Comparison of ENCODE assay signal across 8 mouse cellular contexts in the genomic region with DNA sequence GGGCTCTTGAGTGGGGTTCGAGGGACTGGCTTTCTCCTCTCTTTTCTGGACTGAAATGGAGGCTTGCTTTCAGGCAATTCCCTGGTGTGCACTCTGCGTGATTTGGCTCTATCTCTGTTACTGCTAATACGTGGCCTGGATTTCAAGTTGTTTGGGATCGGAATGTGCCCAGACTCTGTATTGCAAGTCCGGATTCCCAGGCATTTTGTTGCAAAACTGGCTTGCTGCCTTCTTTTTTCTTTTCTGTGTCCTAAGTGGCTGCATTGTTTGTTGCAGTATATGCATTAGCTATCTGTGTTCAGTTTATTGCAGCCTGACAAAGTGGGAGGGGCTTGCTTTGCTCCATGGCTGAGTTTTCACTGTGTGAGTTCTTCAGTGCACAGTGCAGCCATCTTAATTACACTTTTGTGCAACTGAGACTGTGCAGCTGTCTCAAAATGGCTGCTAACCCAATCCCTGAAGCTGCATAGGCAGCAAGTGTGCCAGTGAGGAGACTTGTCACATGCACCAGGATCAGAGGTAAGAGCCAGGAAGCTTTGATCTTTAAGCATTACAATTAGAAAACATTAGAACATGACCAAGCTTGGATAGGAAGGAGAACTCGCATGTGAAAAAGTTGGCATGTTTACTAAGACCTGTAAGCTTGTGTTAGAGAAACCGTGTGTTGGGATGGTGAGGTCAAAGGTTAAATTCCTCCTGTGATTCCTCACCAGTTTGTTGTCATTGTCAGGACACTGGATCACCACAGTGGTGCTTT. TPM values are rescaled to one million over a fixed set of nuclear protein-coding genes. Genes with fewer than 3 reads are reported as not detected.
DNase-seq lines count a peak whose midpoint lies in the region; ATAC-seq and TF ChIP-seq lines count a peak whose summit lies in the region.

No protein-coding gene starts in this region.

- CTCF ChIA-PET in Patski (lab: Charles Lee) = interaction anchor here (1.0 to 1.7 kb wide), 5 partner anchors 9 to 110 kb away, joined by 3 to 4 read pairs (median 3); no protein-coding TSS in a partner anchor

- intact Hi-C loops in heart, postnatal 14 days (cut with DNase I) = no loop called here

- in situ Hi-C loops in Patski (cut with MboI; ENCODE audit: low pct_unique_long_range_greater_than_20kb) = no loop called here

- POLR2A ChIA-PET in Patski (lab: Charles Lee) = interaction anchor here (0.7 kb wide), 1 partner anchor 29 kb away, joined by 3 read pairs; no protein-coding TSS in a partner anchor

- H3K9ac ChIP-seq in forebrain, embryonic 16.5 days (replicated peaks; ENCODE audit: low read depth, low read length) = no peak overlapping the region
- no peak overlapping the region for H3K9ac ChIP-seq in liver, embryonic 16.5 days (ENCODE audit: low read depth, low read length)
- H3K9ac ChIP-seq in neural tube, embryonic 15.5 days (replicated peaks) = peak overlapping the region; percentile 32; the same call in 1 of the 2 replicates

- no peaks in the 10 kb centered on the region for H3K36me3 ChIP-seq in forebrain, embryonic 16.5 days (ENCODE audit: control insufficient read depth, insufficient read depth)
- H3K36me3 ChIP-seq in liver, embryonic 16.5 days (ENCODE audit: control insufficient read depth, insufficient read depth) = peaks cover 4% of the 10 kb centered on the region; the same call in 1 of the 2 replicates
- peaks cover 5% of the 10 kb centered on the region; the same call in 1 of the 2 replicates for H3K36me3 ChIP-seq in neural tube, embryonic 15.5 days

- no peaks in the 10 kb centered on the region for H3K9me3 ChIP-seq in forebrain, embryonic 16.5 days (ENCODE audit: control insufficient read depth, low read length)
- no peaks in the 10 kb centered on the region for H3K9me3 ChIP-seq in liver, embryonic 16.5 days (replicated peaks; ENCODE audit: control insufficient read depth, low read length)
- H3K9me3 ChIP-seq in neural tube, embryonic 15.5 days (replicated peaks) = no peaks in the 10 kb centered on the region

- TF ChIP-seq POLR2A in cerebellum, adult 2 months (IDR thresholded peaks at IDR 0.05; ENCODE audit: borderline replicate concordance, insufficient read depth, low read length) = peak; percentile 57; the same call in 1 of the 2 replicates

- peak overlapping the region; percentile 19 for H3K4me2 ChIP-seq in forebrain, embryonic 16.5 days (ENCODE audit: low read length)
- peak overlapping the region; percentile 50 for H3K4me2 ChIP-seq in liver, embryonic 16.5 days (ENCODE audit: low read depth, low read length)
- H3K4me2 ChIP-seq in neural tube, embryonic 15.5 days = peak overlapping the region; percentile 41

- peak; percentile 47 for ATAC-seq in Patski
- peak; percentile 91 for ATAC-seq in forebrain, embryonic 16.5 days
- ATAC-seq in liver, embryonic 16.5 days (ENCODE audit: low read depth) = peak; percentile 79
- ATAC-seq in neural tube, embryonic 15.5 days (ENCODE audit: low FRiP score) = peak; percentile 88

- no peak for TF ChIP-seq CTCF in Patski (IDR thresholded peaks at IDR 0.05)
- TF ChIP-seq CTCF in cerebellum, adult 2 months (IDR thresholded peaks at IDR 0.05; ENCODE audit: borderline replicate concordance, insufficient read depth, low read depth, low read length) = no peak

- H3K27me3 ChIP-seq in Patski = no peaks in the 10 kb centered on the region
- H3K27me3 ChIP-seq in cerebellum, adult 2 months (ENCODE audit: control insufficient read depth, insufficient read depth, low read length) = no peaks in the 10 kb centered on the region
- H3K27me3 ChIP-seq in forebrain, embryonic 16.5 days (replicated peaks; ENCODE audit: control insufficient read depth, insufficient read depth, low read length) = no peaks in the 10 kb centered on the region
- no peaks in the 10 kb centered on the region for H3K27me3 ChIP-seq in liver, embryonic 16.5 days (ENCODE audit: control insufficient read depth, insufficient read depth, low read depth, low read length)
- no peaks in the 10 kb centered on the region for H3K27me3 ChIP-seq in neural tube, embryonic 15.5 days (replicated peaks)

- H3K27ac ChIP-seq in cerebellum, adult 2 months (ENCODE audit: insufficient read depth, low read length) = peak overlapping the region; percentile 61
- peak overlapping the region; percentile 69 for H3K27ac ChIP-seq in forebrain, embryonic 16.5 days (ENCODE audit: low read length)
- H3K27ac ChIP-seq in liver, embryonic 16.5 days (ENCODE audit: low read length) = peak overlapping the region; percentile 2
- H3K27ac ChIP-seq in neural tube, embryonic 15.5 days (replicated peaks) = peak overlapping the region; percentile 76

- H3K4me3 ChIP-seq in cerebellum, adult 2 months (replicated peaks; ENCODE audit: insufficient read depth, low read depth, low read length) = peak overlapping the region; percentile 27
- peak overlapping the region; percentile 4 for H3K4me3 ChIP-seq in forebrain, embryonic 16.5 days (replicated peaks; ENCODE audit: low read length)
- H3K4me3 ChIP-seq in liver, embryonic 16.5 days (ENCODE audit: low read depth, low read length) = no peak overlapping the region; the same call in 1 of the 2 replicates
- peak overlapping the region; percentile 3 for H3K4me3 ChIP-seq in neural tube, embryonic 15.5 days (replicated peaks)

- DNase-seq in Patski (ENCODE audit: low read depth, low spot score) = no peak
- peak; percentile 92 to 93 for DNase-seq in cerebellum, adult 2 months
- DNase-seq in heart, postnatal 14 days = peak; percentile 80 to 87
- peak; percentile 86 for DNase-seq in layer of hippocampus, adult 11-12 months (ENCODE audit: low spot score)
- peak; percentile 73 to 74 for DNase-seq in urinary bladder, postnatal 36 days (ENCODE audit: low spot score in 2 of 2)

- 4% methylated on average over 7 of the region's 7 CpGs for WGBS in cerebellum, adult 2 months
- WGBS in forebrain, embryonic 16.5 days = 8% methylated on average over 7 of the region's 7 CpGs
- 30% methylated on average over 7 of the region's 7 CpGs for WGBS in liver, embryonic 16.5 days (ENCODE audit: insufficient replicate concordance)
- 10% methylated on average over 7 of the region's 7 CpGs for WGBS in neural tube, embryonic 15.5 days

- peaks cover 7% of the 10 kb centered on the region; the same call in 1 of the 2 replicates for H3K4me1 ChIP-seq in cerebellum, adult 2 months (ENCODE audit: control insufficient read depth, insufficient read depth, low read length)
- H3K4me1 ChIP-seq in forebrain, embryonic 16.5 days (replicated peaks; ENCODE audit: control insufficient read depth, insufficient read depth, low read length) = peaks cover 22% of the 10 kb centered on the region
- H3K4me1 ChIP-seq in liver, embryonic 16.5 days (ENCODE audit: control insufficient read depth, low read depth, low read length) = peaks cover 24% of the 10 kb centered on the region
- H3K4me1 ChIP-seq in neural tube, embryonic 15.5 days = peaks cover 31% of the 10 kb centered on the region

RNA-seq across cellular contexts. Expression of a gene that starts 26.7 kb away (rescaled TPM):
- polyA plus RNA-seq in Patski (2021) = 19.9 TPM
- polyA plus RNA-seq in cerebellum, adult 2 months (2012; rRNA removed) = 70.5 and 83.0 TPM in 2 replicates
- 49.2 and 50.9 TPM in 2 replicates for polyA plus RNA-seq in forebrain, embryonic 16.5 days (2015; fragmentation: Nextera tagmentation; extraction: Ambion mirVana)
- total RNA-seq in heart, postnatal 14 days (2021) = 100 to 1,000 TPM in 1 of 2 experiments, 10 to 100 TPM in 1; 92.6 to 107 TPM
- 15.9 and 18.0 TPM in 2 replicates for polyA plus RNA-seq in liver, embryonic 16.5 days (2015; fragmentation: Nextera tagmentation; extraction: Ambion mirVana)
- polyA plus RNA-seq in neural tube, embryonic 15.5 days (2015; fragmentation: Nextera tagmentation; extraction: Ambion mirVana) = 33.5 and 36.0 TPM in 2 replicates

Comparison
In these comparisons a context has a peak if more than half of its experiments do, and no peak if none do; other contexts are left out.
1. H3K27ac ChIP-seq: peak in every context shown above with its lines; median percentile 76 in neural tube, embryonic 15.5 days; 69 in forebrain, embryonic 16.5 days; 61 in cerebellum, adult 2 months; 2 in liver, embryonic 16.5 days.